In genomic region chr9:95510693-95511404, GRCm38 (mm10) we compare ENCODE assay signal across 8 mouse cellular contexts. TPM values are rescaled to one million over a fixed set of nuclear protein-coding genes. Genes with fewer than 3 reads are reported as not detected.
DNase-seq lines count a peak whose midpoint lies in the region; ATAC-seq and TF ChIP-seq lines count a peak whose summit lies in the region.

No protein-coding gene starts in this region.

- H3K4me1 ChIP-seq in testis, adult 2 months (ENCODE audit: control insufficient read depth, insufficient read depth, low read length), result peaks cover 3% of the 10 kb centered on the region
- H3K4me1 ChIP-seq in hindbrain, embryonic 11.5 days (replicated peaks; ENCODE audit: control insufficient read depth, insufficient read depth, low read length), result no peaks in the 10 kb centered on the region; the same call in 1 of the 2 replicates
- H3K4me1 ChIP-seq in midbrain, embryonic 10.5 days, result peaks cover 22% of the 10 kb centered on the region

- no peaks in the 10 kb centered on the region for H3K9me3 ChIP-seq in hindbrain, embryonic 11.5 days (ENCODE audit: control insufficient read depth, low read length)
- no peaks in the 10 kb centered on the region for H3K9me3 ChIP-seq in midbrain, embryonic 10.5 days (replicated peaks)

- TF ChIP-seq POLR2A in testis, adult 2 months (IDR thresholded peaks at IDR 0.05; ENCODE audit: control insufficient read depth, low read depth, low read length), result no peak

- ATAC-seq in hindbrain, embryonic 11.5 days (ENCODE audit: low FRiP score), result peak; percentile 34

- peak overlapping the region; percentile 87 for H3K4me2 ChIP-seq in hindbrain, embryonic 11.5 days (replicated peaks; ENCODE audit: low read depth, low read length)

- peak; percentile 11 for DNase-seq in adrenal gland, adult 2 months
- no peak for DNase-seq in adrenal gland, adult (ENCODE audit: inconsistent age in 2 of 2, low spot score in 1 of 2)
- DNase-seq in testis, postnatal 14 days (ENCODE audit: low spot score), result no peak
- no peak for DNase-seq in hindbrain, embryonic 11.5 days (ENCODE audit: low spot score)
- DNase-seq in midbrain, embryonic 10.5 days (ENCODE audit: low spot score), result no peak
- no peak for DNase-seq in layer of hippocampus, adult 11-12 months (ENCODE audit: low spot score)
- no peak for DNase-seq in gastrocnemius, postnatal 10 days

- H3K9ac ChIP-seq in hindbrain, embryonic 11.5 days (ENCODE audit: low read depth, low read length), result peak overlapping the region; percentile 90

- H3K36me3 ChIP-seq in testis, adult 2 months (ENCODE audit: control insufficient read depth, insufficient read depth, low read length), result no peaks in the 10 kb centered on the region
- H3K36me3 ChIP-seq in hindbrain, embryonic 11.5 days (ENCODE audit: control insufficient read depth, insufficient read depth, low read length), result no peaks in the 10 kb centered on the region
- peaks cover 10% of the 10 kb centered on the region for H3K36me3 ChIP-seq in midbrain, embryonic 10.5 days

- peak overlapping the region; percentile 98 for H3K4me3 ChIP-seq in testis, adult 2 months (ENCODE audit: control insufficient read depth, low read depth, low read length)
- H3K4me3 ChIP-seq in hindbrain, embryonic 11.5 days (ENCODE audit: low read depth, low read length), result peak overlapping the region; percentile 99
- peak overlapping the region; percentile 96 for H3K4me3 ChIP-seq in midbrain, embryonic 10.5 days

- TF ChIP-seq CTCF in testis, adult 2 months (IDR thresholded peaks at IDR 0.05; ENCODE audit: control insufficient read depth, insufficient read depth, insufficient replicate concordance, low read depth, low read length), result no peak

- 10% methylated on average over 21 of the region's 21 CpGs for WGBS in hindbrain, embryonic 11.5 days
- 12% methylated on average over 21 of the region's 21 CpGs for WGBS in midbrain, embryonic 10.5 days

- H3K27ac ChIP-seq in testis, adult 2 months (ENCODE audit: control insufficient read depth, insufficient read depth, low read depth, low read length), result peak overlapping the region; percentile 92
- H3K27ac ChIP-seq in hindbrain, embryonic 11.5 days (ENCODE audit: low read depth, low read length), result no peak overlapping the region
- H3K27ac ChIP-seq in midbrain, embryonic 10.5 days (replicated peaks), result peak overlapping the region; percentile 97

- H3K27me3 ChIP-seq in testis, adult 2 months (ENCODE audit: control insufficient read depth, insufficient read depth, low read length), result no peaks in the 10 kb centered on the region
- no peaks in the 10 kb centered on the region for H3K27me3 ChIP-seq in hindbrain, embryonic 11.5 days (ENCODE audit: control insufficient read depth, insufficient read depth, low read length)
- H3K27me3 ChIP-seq in midbrain, embryonic 10.5 days (ENCODE audit: low read depth, poor library complexity, severe bottlenecking), result no peaks in the 10 kb centered on the region

RNA-seq across cellular contexts. Expression of gene U2surp, which starts 0.9 kb away (rescaled TPM):
- total RNA-seq in adrenal gland, adult 2 months (2021), result 10 to 100 TPM; 51.4 to 63.9 TPM
- polyA plus RNA-seq in adrenal gland, adult 2 months (2012; rRNA removed), result 0.37 and 0.86 TPM in 2 replicates
- polyA plus RNA-seq in testis, adult 2 months (2012; rRNA removed), result 3.3 and 4.0 TPM in 2 replicates
- 142 and 183 TPM in 2 replicates for polyA plus RNA-seq in hindbrain, embryonic 11.5 days (2014; fragmentation: Nextera tagmentation; extraction: Ambion mirVana)
- 134 and 139 TPM in 2 replicates for polyA plus RNA-seq in midbrain, embryonic 10.5 days (2016; fragmentation: Nextera tagmentation; extraction: Ambion mirVana)
- 10 to 100 TPM; 27.7 to 43.8 TPM for total RNA-seq in gastrocnemius, postnatal 10 days (2021)

RNA-seq across cellular contexts. Expression of gene Paqr9, which starts 48.6 kb away (rescaled TPM):
- 10 to 100 TPM; 10.4 to 12.1 TPM for total RNA-seq in adrenal gland, adult 2 months (2021)
- 14.2 and 23.5 TPM in 2 replicates for polyA plus RNA-seq in adrenal gland, adult 2 months (2012; rRNA removed)
- polyA plus RNA-seq in testis, adult 2 months (2012; rRNA removed), result 58.7 and 63.4 TPM in 2 replicates
- 0.37 and 0.46 TPM in 2 replicates for polyA plus RNA-seq in hindbrain, embryonic 11.5 days (2014; fragmentation: Nextera tagmentation; extraction: Ambion mirVana)
- polyA plus RNA-seq in midbrain, embryonic 10.5 days (2016; fragmentation: Nextera tagmentation; extraction: Ambion mirVana), result 0.17 and 0.19 TPM in 2 replicates
- 1 to 10 TPM; 4.4 to 4.5 TPM for total RNA-seq in gastrocnemius, postnatal 10 days (2021)

Comparison
In these comparisons a context has a peak if more than half of its experiments do, and no peak if none do; other contexts are left out.
1. RNA of gene U2surp, which starts 0.9 kb away (polyA plus RNA-seq): 142 to 183 TPM in hindbrain, embryonic 11.5 days and 134 to 139 TPM in midbrain, embryonic 10.5 days; 3.3 to 4.0 TPM in testis, adult 2 months and 0.37 to 0.86 TPM in adrenal gland, adult 2 months; every median in the first group is over 10 times any median in the second.
2. RNA of gene Paqr9, which starts 48.6 kb away (polyA plus RNA-seq): 58.7 to 63.4 TPM in testis, adult 2 months and 14.2 to 23.5 TPM in adrenal gland, adult 2 months; 0.37 to 0.46 TPM in hindbrain, embryonic 11.5 days and 0.17 to 0.19 TPM in midbrain, embryonic 10.5 days; every median in the first group is over 10 times any median in the second.
3. Peak in every context shown above with its lines, with median percentiles within 50 percentile points of each other: H3K4me3 ChIP-seq.